Mouse (Mus musculus) megakaryocyte, embryonic 14.5 days (primary cell): ENCODE measurements at regions not wholly inside any gene's neighbourhood (a gene's known extent, or its start where the extent isn't known, plus 50 kb on each side); places are given as distances from the start of the nearest gene placed in this dataset.

Experiments
- FLI1 ChIP-seq: IDR thresholded peaks from 2 replicates; pipeline ENCODE4 v1.6.1; 2012; ENCODE audit warnings: low read length, inconsistent platforms, mixed read lengths
- GATA1 ChIP-seq: IDR thresholded peaks from 3 replicates; pipeline ENCODE4 v1.6.1; 2012; ENCODE audit warnings: mixed read lengths, low read length, inconsistent platforms, borderline replicate concordance

DNA sequence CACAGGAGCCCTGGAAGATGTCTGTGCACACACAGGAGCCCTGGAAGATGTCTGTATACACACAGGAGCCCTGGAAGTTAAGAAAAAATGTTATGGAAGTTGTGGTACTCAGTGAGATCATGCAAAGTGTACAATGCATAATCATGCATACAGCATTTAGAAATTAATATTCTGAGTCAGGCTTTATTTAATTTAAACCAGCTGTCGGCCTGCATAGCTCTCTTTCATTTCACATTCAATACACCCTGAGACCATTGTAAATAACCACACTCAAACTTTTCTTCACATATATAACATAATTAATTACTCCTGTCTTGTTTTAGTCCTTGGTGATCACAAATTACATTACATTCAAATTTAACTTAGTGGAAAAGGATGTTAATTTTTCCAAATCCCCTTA, 190.4 kb downstream of the Thbs2 start:
- no peak for TF ChIP-seq GATA1
- TF ChIP-seq FLI1 = no peak
